Comparison of ENCODE assay signal across 8 mouse cellular contexts in genomic region chr8:120599504-120599903, GRCm38 (mm10). TPM values are rescaled to one million over a fixed set of nuclear protein-coding genes. Genes with fewer than 3 reads are reported as not detected.
A peak's percentile ranks its signal among the peaks of the same experiment; 100 is the strongest.
DNase-seq lines count a peak whose midpoint lies in the region; TF ChIP-seq lines count a peak whose summit lies in the region.

No protein-coding gene starts in this region.

- TF ChIP-seq POLR2A in small intestine, adult 2 months (IDR thresholded peaks at IDR 0.05; ENCODE audit: low read depth, low read length) = no peak

- no peak overlapping the region for H3K27ac ChIP-seq in gastrocnemius, adult 2 months
- H3K27ac ChIP-seq in layer of hippocampus, adult 2 months = peak overlapping the region; percentile 70; the same call in 1 of the 2 replicates
- H3K27ac ChIP-seq in small intestine, adult 2 months (ENCODE audit: insufficient read depth, low read depth, low read length) = no peak overlapping the region

- H3K27me3 ChIP-seq in small intestine, adult 2 months (ENCODE audit: control insufficient read depth, insufficient read depth, low read length) = no peaks in the 10 kb centered on the region

- no peak overlapping the region for H3K4me3 ChIP-seq in gastrocnemius, adult 2 months
- no peak overlapping the region for H3K4me3 ChIP-seq in layer of hippocampus, adult 2 months
- no peak overlapping the region for H3K4me3 ChIP-seq in small intestine, adult 2 months (ENCODE audit: low read depth, low read length)

- TF ChIP-seq CTCF in gastrocnemius, adult 2 months (IDR thresholded peaks at IDR 0.05) = peak; percentile 84
- peak; percentile 86 for TF ChIP-seq CTCF in layer of hippocampus, adult 2 months (conservative IDR thresholded peaks at IDR 0.05)
- TF ChIP-seq CTCF in small intestine, adult 2 months (IDR thresholded peaks at IDR 0.05; ENCODE audit: extremely low read depth, insufficient read length, insufficient replicate concordance, low read depth, low read length) = peak; percentile 88

- peak; percentile 68 for DNase-seq in CD4-positive helper T cell, adult 2 months (ENCODE audit: low read depth, low spot score)
- DNase-seq in MEL-GATA-1-ER (ENCODE audit: extremely low read depth, low read depth) = peak; percentile 62
- DNase-seq in cerebellum, adult 9-10 months = peak; percentile 87
- DNase-seq in gastrocnemius, adult 2 months = peak; percentile 83
- DNase-seq in layer of hippocampus, adult 2 months (ENCODE audit: low spot score in 2 of 2) = peak; percentile 72 to 78
- DNase-seq in lung, postnatal 10 days = peak; percentile 90
- DNase-seq in Muller cell, postnatal 12 days (ENCODE audit: inconsistent ontology term) = no peak

- WGBS in small intestine, adult 2 months = 23% methylated on average over 7 of the region's 7 CpGs

- H3K4me1 ChIP-seq in small intestine, adult 2 months (ENCODE audit: control insufficient read depth, insufficient read depth, insufficient read length, low read length) = no peaks in the 10 kb centered on the region

- no peaks in the 10 kb centered on the region for H3K36me3 ChIP-seq in small intestine, adult 2 months (ENCODE audit: control insufficient read depth, insufficient read depth, low read length)

- intact Hi-C loops in gastrocnemius, adult 2 months (cut with DNase I) = loop anchor here (5.0 kb wide), 2 partner anchors 297 to 422 kb away; partner anchors contain the start of gene Fam92b

RNA-seq across cellular contexts. Expression of gene Gins2, which starts 10.4 kb away (rescaled TPM):
- total RNA-seq in gastrocnemius, adult 2 months (2021) = under 1 TPM; 0.36 to 0.67 TPM
- 1 to 10 TPM; 5.2 to 6.2 TPM for total RNA-seq in layer of hippocampus, adult 2 months (2021)
- 12.6 and 22.5 TPM in 2 replicates for polyA plus RNA-seq in small intestine, adult 2 months (2012; rRNA removed)

RNA-seq across cellular contexts. Expression of gene 1190005I06Rik, which starts 47.9 kb away (rescaled TPM):
- total RNA-seq in gastrocnemius, adult 2 months (2021) = 1 to 10 TPM in 1 of 2 experiments, under 1 TPM in 1; 0.77 to 1.0 TPM
- 10 to 100 TPM; 14.0 to 15.6 TPM for total RNA-seq in layer of hippocampus, adult 2 months (2021)
- polyA plus RNA-seq in small intestine, adult 2 months (2012; rRNA removed) = 1.6 and 3.6 TPM in 2 replicates

Comparison
In these comparisons a context has a peak if more than half of its experiments do, and no peak if none do; other contexts are left out.
1. RNA of gene 1190005I06Rik, which starts 47.9 kb away (total RNA-seq): 14.0 to 15.6 TPM in layer of hippocampus, adult 2 months; 0.77 to 1.0 TPM in gastrocnemius, adult 2 months; every median in the first group is over 4 times any median in the second.
2. Peak in every context shown above with its lines, with median percentiles within 50 percentile points of each other: CTCF ChIP-seq.